Mouse (Mus musculus) midbrain, embryonic 15.5 days (tissue): Measurements from ENCODE around the gene Flna. TPM values are rescaled to one million over a fixed set of nuclear protein-coding genes. Genes with fewer than 3 reads are reported as not detected.

Experiments
- ATAC-seq: fragments of 200-750 bp; cut with Nextera tagmentation; replicated peaks from 2 replicates; pipeline ENCODE4 v1.8.0; 2017; ENCODE audit warnings: moderate TSS enrichment
- H3K27ac ChIP-seq: fragments of 300-500 bp; sonication (generic); 2 replicates; pipeline ENCODE4 v1.5.1; 2015; ENCODE audit warnings: mild to moderate bottlenecking, inconsistent platforms
- H3K27me3 ChIP-seq: fragments of 300-500 bp; sonication (generic); replicated peaks from 2 replicates; pipeline ENCODE4 v1.6.1; 2015; ENCODE audit warnings: inconsistent platforms
- H3K36me3 ChIP-seq: fragments of 300-500 bp; sonication (generic); replicated peaks from 2 replicates; pipeline ENCODE4 v1.6.1; 2015; ENCODE audit warnings: inconsistent platforms
- H3K4me1 ChIP-seq: fragments of 300-500 bp; sonication (generic); 2 replicates; pipeline ENCODE4 v1.6.1; 2015; ENCODE audit warnings: inconsistent platforms
- H3K4me2 ChIP-seq: fragments of 300-500 bp; sonication (generic); 2 replicates; pipeline ENCODE4 v1.6.1; 2015; ENCODE audit warnings: inconsistent platforms, mild to moderate bottlenecking, moderate library complexity
- H3K4me3 ChIP-seq: fragments of 300-500 bp; sonication (generic); 2 replicates; pipeline ENCODE4 v1.5.1; 2015; ENCODE audit warnings: mild to moderate bottlenecking, inconsistent platforms
- H3K9ac ChIP-seq: fragments of 300-500 bp; sonication (generic); 2 replicates; pipeline ENCODE4 v1.6.1; 2015; ENCODE audit warnings: mild to moderate bottlenecking, inconsistent platforms
- H3K9me3 ChIP-seq: fragments of 300-500 bp; sonication (generic); 2 replicates; pipeline ENCODE4 v1.6.1; 2016; ENCODE audit warnings: inconsistent platforms
- WGBS: fragments of 180-500 bp; shearing (Covaris S2); methylation state at CpG from one replicate; pipeline ENCODE4 v1.1.7; 2015; ENCODE audit warnings: mixed read lengths; 5-methylcytosine and 5-hydroxymethylcytosine counted together
- polyA plus RNA-seq: library from polyadenylated mRNA; unstranded; fragments of >200 nt; fragmentation: Nextera tagmentation; extraction: Ambion mirVana; gene quantifications from 2 replicates; pipeline ENCODE4 v1.2.1, GENCODE M21; 2015

Flna gene
- polyA plus RNA-seq, result 92.6 and 96.4 TPM in 2 replicates

GRCm38 (mm10) chrX:74249615-74250014, at the start of gene Flna:
TSS of gene Flna (minus strand) at chrX:74249820.
- Histone ChIP-seq H3K36me3 (no peaks in the 10 kb centered on the region), H3K27ac (peak within 1 kb of the TSS; percentile 60), H3K4me3 (peak within 1 kb of the TSS; percentile 44), H3K4me1 (peaks cover 4% of the 10 kb centered on the region; the same call in 1 of the 2 replicates), H3K9me3 (no peaks in the 10 kb centered on the region), H3K27me3 (no peaks in the 10 kb centered on the region), H3K4me2 (peak within 1 kb of the TSS; percentile 72), H3K9ac (peak within 1 kb of the TSS; percentile 46)
- WGBS, result 12% methylated on average over 38 of the region's 38 CpGs
- no peak for ATAC-seq

GRCm38 (mm10) chrX:74298348-74298747, 48.7 kb upstream of the Flna start:
- ATAC-seq, result no peak
- no peaks in the 10 kb centered on the region for H3K27me3 ChIP-seq
- no peaks in the 10 kb centered on the region for H3K9me3 ChIP-seq
- H3K27ac ChIP-seq, result no peak overlapping the region
- no peak overlapping the region for H3K9ac ChIP-seq
- H3K4me1 ChIP-seq, result 0 out of 2 replicates have a peak, but pooled peaks cover 8% of the 10 kb centered on the region
- no peak overlapping the region for H3K4me3 ChIP-seq
- H3K4me2 ChIP-seq, result no peak overlapping the region
- 0 out of 2 replicates have a peak, but pooled peaks cover 8% of the 10 kb centered on the region for H3K36me3 ChIP-seq
- WGBS, result 68% methylated on average over 1 of the region's 1 CpGs

GRCm38 (mm10) chrX:74296538-74297448, 47.2 kb upstream of the Flna start, which contains the start of gene Atp6ap1:
TSS of gene Atp6ap1 (plus strand) at chrX:74297097.
- Histone ChIP-seq H3K9ac (peak within 1 kb of the TSS; percentile 69), H3K27ac (peak within 1 kb of the TSS; percentile 86), H3K4me2 (peak within 1 kb of the TSS; percentile 63), H3K9me3 (no peaks in the 10 kb centered on the region), H3K4me1 (0 out of 2 replicates have a peak, but pooled peaks cover 8% of the 10 kb centered on the region), H3K4me3 (peak within 1 kb of the TSS; percentile 68), H3K36me3 (0 out of 2 replicates have a peak, but pooled peaks cover 7% of the 10 kb centered on the region), H3K27me3 (no peaks in the 10 kb centered on the region)
- ATAC-seq, result peak; percentile 98
- WGBS, result 19% methylated on average over 37 of the region's 37 CpGs

GRCm38 (mm10) chrX:74293431-74293830, 43.8 kb upstream of the Flna start:
- H3K36me3 ChIP-seq, result no peaks in the 10 kb centered on the region
- H3K4me1 ChIP-seq, result 0 out of 2 replicates have a peak, but pooled peaks cover 2% of the 10 kb centered on the region
- no peak overlapping the region for H3K4me2 ChIP-seq
- no peaks in the 10 kb centered on the region for H3K9me3 ChIP-seq
- WGBS, result 73% methylated on average over 4 of the region's 4 CpGs
- H3K27ac ChIP-seq, result no peak overlapping the region
- ATAC-seq, result no peak
- no peaks in the 10 kb centered on the region for H3K27me3 ChIP-seq
- H3K9ac ChIP-seq, result no peak overlapping the region
- H3K4me3 ChIP-seq, result no peak overlapping the region

GRCm38 (mm10) chrX:74283092-74283437, 33.4 kb upstream of the Flna start:
- H3K27ac ChIP-seq, result peak overlapping the region; percentile 85
- 40% methylated on average over 5 of the region's 5 CpGs for WGBS

GRCm38 (mm10) chrX:74282395-74283091, 32.9 kb upstream of the Flna start:
- Histone ChIP-seq H3K4me3 (peak overlapping the region; percentile 60), H3K4me2 (peak overlapping the region; percentile 72), H3K27me3 (no peaks in the 10 kb centered on the region), H3K9me3 (no peaks in the 10 kb centered on the region), H3K27ac (peak overlapping the region; percentile 85), H3K4me1 (peaks cover 16% of the 10 kb centered on the region), H3K9ac (peak overlapping the region; percentile 73), H3K36me3 (no peaks in the 10 kb centered on the region)
- peak; percentile 86 for ATAC-seq
- 24% methylated on average over 39 of the region's 39 CpGs for WGBS

More at GRCm38 (mm10) chrX:74283092-74283437, 33.4 kb upstream of the Flna start:
- Histone ChIP-seq H3K9ac (peak overlapping the region; percentile 73), H3K4me1 (peaks cover 16% of the 10 kb centered on the region), H3K9me3 (no peaks in the 10 kb centered on the region), H3K27me3 (no peaks in the 10 kb centered on the region), H3K36me3 (no peaks in the 10 kb centered on the region), H3K4me2 (peak overlapping the region; percentile 72), H3K4me3 (peak overlapping the region; percentile 60)
- ATAC-seq, result peak; percentile 43

GRCm38 (mm10) chrX:74281732-74282394, 32.2 kb upstream of the Flna start, which contains the start of the genes Taz and Dnase1l1:
TSS of gene Taz (plus strand) at chrX:74281912.
TSS of gene Dnase1l1 (minus strand) at chrX:74282337.
- Histone ChIP-seq H3K27ac (peak within 1 kb of the TSS; percentile 85), H3K36me3 (no peaks in the 10 kb centered on the region), H3K27me3 (no peaks in the 10 kb centered on the region), H3K9me3 (no peaks in the 10 kb centered on the region), H3K4me3 (peak within 1 kb of the TSS; percentile 60), H3K9ac (peak within 1 kb of the TSS; percentile 73), H3K4me1 (peaks cover 16% of the 10 kb centered on the region), H3K4me2 (peak within 1 kb of the TSS; percentile 72)
- 23% methylated on average over 16 of the region's 16 CpGs for WGBS
- ATAC-seq, result peak; percentile 73

- no peaks in the 10 kb centered on the region for H3K36me3 ChIP-seq
- H3K4me3 ChIP-seq, result peak overlapping the region; percentile 60
- no peaks in the 10 kb centered on the region for H3K9me3 ChIP-seq
- ATAC-seq, result no peak
- H3K4me2 ChIP-seq, result peak overlapping the region; percentile 72
- peak overlapping the region; percentile 85; the same call in 1 of the 2 replicates for H3K27ac ChIP-seq
- peaks cover 16% of the 10 kb centered on the region for H3K4me1 ChIP-seq
- peak overlapping the region; percentile 50 for H3K9ac ChIP-seq
- no peaks in the 10 kb centered on the region for H3K27me3 ChIP-seq
- WGBS, result 24% methylated on average over 14 of the region's 14 CpGs
These were observed 31.6 kb upstream of the Flna start for GRCm38 (mm10) chrX:74281041-74281731.

- no peak overlapping the region for H3K4me3 ChIP-seq
- no peak overlapping the region for H3K4me2 ChIP-seq
- no peak overlapping the region for H3K9ac ChIP-seq
- no peaks in the 10 kb centered on the region for H3K27me3 ChIP-seq
- H3K36me3 ChIP-seq, result no peaks in the 10 kb centered on the region
- H3K27ac ChIP-seq, result no peak overlapping the region
- 0 out of 2 replicates have a peak, but pooled peaks cover 6% of the 10 kb centered on the region for H3K4me1 ChIP-seq
- 75% methylated on average over 8 of the region's 8 CpGs for WGBS
- H3K9me3 ChIP-seq, result no peaks in the 10 kb centered on the region
- no peak for ATAC-seq
These were observed 28.3 kb upstream of the Flna start for GRCm38 (mm10) chrX:74277916-74278315.

- no peak for ATAC-seq
- no peak overlapping the region for H3K4me3 ChIP-seq
- H3K27me3 ChIP-seq, result no peaks in the 10 kb centered on the region
- H3K27ac ChIP-seq, result no peak overlapping the region; the same call in 1 of the 2 replicates
- peaks cover 11% of the 10 kb centered on the region; the same call in 1 of the 2 replicates for H3K4me1 ChIP-seq
- H3K4me2 ChIP-seq, result no peak overlapping the region
- H3K36me3 ChIP-seq, result no peaks in the 10 kb centered on the region
- no peaks in the 10 kb centered on the region for H3K9me3 ChIP-seq
- WGBS, result 38% methylated on average over 10 of the region's 10 CpGs
- H3K9ac ChIP-seq, result no peak overlapping the region
These were observed 24.1 kb upstream of the Flna start for GRCm38 (mm10) chrX:74273422-74274322.
